Mouse (Mus musculus) adrenal gland (tissue): ENCODE measurements at regions not wholly inside any gene's neighbourhood (a gene's known extent, or its start where the extent isn't known, plus 50 kb on each side); places are given as distances from the start of the nearest gene placed in this dataset.

Experiments
- intact Hi-C: fragments of 180-260 bp; cut with DNase I; formaldehyde crosslinking; loops from one replicate; pipeline ENCODE4 v1.15.1; 2025
- microRNA-seq, 2 experiments: library from miRNA; unstranded; fragments of <30 nt; microRNA quantifications; one replicate each; pipeline ENCODE4; 2019

DNA sequence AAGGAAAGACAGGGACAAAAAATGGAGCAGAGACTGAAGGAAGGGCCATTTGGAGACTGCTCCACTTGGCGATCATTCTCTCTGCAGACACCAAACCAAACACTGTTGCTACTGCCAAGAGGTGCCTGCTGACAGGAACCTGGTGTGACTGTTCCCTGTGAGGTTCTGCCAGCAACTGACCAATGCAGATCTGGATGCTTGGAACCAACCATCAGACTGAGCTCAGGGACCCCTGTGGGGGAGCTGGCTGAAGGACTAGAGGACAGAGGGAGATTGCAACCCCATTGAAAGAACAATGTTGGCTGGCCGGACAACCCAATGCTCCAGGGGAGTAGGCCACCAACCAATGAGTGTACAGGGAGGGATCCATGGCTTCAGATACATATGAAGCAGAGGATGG, 139.2 kb upstream of the Cep126 start:
- intact Hi-C loops: no loop called here

DNA sequence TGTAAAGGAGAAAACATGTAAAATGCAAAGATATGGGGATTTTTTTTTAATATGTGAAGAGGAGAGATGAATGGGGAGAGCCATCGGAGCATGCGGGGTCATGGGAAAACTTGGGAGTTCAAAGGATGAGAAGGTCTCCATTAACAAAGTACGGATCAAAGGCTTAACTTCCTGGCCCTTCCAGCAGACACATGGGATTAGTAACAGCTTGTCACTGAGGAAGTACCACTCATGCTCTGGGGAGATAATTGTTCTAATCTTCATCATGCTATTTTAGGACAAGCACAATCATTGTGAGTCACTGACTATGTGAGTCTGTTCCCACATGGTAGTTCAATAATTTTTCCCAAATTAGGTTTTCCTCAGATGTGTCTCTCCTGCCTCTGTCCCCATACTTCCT, 115.4 kb upstream of the Cep126 start:
- intact Hi-C loops: no loop called here

DNA sequence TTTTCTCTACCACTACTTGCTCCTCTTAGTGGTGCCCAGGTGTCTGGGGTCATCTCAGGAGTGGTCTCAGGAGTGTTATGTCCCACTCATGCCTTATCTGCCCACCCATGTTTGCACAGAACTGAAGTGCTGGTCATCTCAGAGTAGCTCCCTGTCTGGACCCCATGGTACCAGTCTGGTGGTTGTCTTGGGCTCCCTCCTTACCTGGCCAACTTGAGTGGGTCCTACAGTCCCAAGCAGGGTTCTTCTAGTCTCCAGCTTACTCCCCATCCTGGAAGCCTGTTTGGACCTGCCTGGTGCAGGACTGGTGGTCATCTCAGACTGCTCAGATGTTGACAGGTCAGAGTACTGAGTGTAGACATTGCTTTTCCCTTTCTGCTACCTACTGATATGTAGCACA, 94.0 kb upstream of the Cep126 start:
- intact Hi-C loops: no loop called here

DNA sequence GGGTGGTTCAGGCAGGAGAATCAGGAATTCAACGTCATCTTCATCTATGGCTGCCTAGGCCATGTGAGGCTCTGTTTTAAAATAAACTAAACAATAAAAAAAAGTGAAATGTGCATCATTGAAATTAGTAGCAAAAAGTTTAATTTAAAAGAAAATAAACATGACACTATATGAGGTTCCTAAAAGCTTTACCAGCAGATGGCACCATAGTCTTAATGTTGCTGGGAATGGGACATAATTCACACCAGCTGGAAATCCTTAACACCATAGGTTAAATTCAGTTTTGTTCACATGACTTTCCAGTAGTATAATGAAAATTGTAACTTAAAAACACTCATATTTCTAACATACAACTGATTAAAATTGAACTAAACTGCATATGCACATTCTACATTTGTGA, 92.3 kb upstream of the Cep126 start:
- intact Hi-C loops: loop anchor here (2.0 kb wide), 2 partner anchors 450 to 738 kb away; no protein-coding TSS in a partner anchor

DNA sequence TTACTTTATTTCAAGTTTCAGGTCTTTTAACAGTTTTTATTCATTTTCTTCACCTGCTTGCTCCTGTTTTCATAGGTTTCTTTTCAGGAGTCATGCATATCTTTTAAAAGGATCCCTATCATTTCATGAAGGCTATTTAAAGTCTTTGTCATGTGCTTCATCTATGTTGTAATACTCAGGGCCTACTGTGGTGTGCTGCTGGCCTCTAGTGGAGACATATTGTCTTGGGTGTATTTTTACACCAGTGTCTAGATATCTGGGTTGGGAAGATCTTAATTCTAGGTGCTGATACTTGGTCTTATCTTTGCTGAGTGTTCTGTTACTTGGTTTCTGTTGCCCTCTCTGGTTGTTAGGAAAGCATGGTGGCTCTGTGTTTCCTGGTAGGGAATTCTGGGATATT, 74.8 kb upstream of the Cep126 start:
- intact Hi-C loops: loop anchor here (5.0 to 10.0 kb wide), 3 partner anchors 134 to 607 kb away; no protein-coding TSS in a partner anchor

DNA sequence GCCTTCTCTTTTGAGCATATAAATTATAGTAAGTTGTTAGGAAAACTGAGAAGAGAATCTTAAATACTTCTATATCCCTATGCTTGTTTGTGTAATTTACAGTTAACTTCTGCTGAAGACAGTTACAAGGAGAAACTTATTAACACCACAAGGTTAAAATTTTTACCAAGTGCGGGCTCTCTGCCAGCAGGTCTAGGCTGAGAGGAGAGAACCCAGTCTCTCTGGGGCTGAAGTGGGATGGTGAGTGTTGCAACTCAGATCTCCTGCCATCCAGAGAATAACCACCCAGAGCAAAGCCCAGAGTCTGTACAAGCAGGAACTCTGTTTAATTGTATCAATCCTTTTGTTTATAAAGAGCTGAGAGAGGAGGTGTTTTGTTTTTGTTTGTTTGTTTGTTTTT, 51.3 kb upstream of the Cep126 start:
- intact Hi-C loops: no loop called here

Small RNAs in the stretch of these regions (microRNA-seq; reads per million reads assigned to microRNA genes)
- gene Mir1899: 0 reads per million in 2 experiments
